Mouse (Mus musculus): ENCODE results near the gene Epn2.

- TF ChIP-seq EP300 (IDR thresholded peaks at IDR 0.05; ENCODE audit: insufficient read depth, low read depth, low read length) = no peak
- no peak for TF ChIP-seq CTCF (IDR thresholded peaks at IDR 0.05; ENCODE audit: low read depth, low read length)
These were observed 84.0 kb downstream of the Epn2 start for GRCm38 (mm10) chr11:61495528-61495927.

Data from ES-Bruce4 (cell line).